Mouse (Mus musculus): ENCODE results near the gene Pkp3. TPM values are rescaled to one million over a fixed set of nuclear protein-coding genes. Genes with fewer than 3 reads are reported as not detected.

The Pkp3 gene
- total and polyA plus RNA-seq, 2 experiments from 2014 or later: not detected

DNA sequence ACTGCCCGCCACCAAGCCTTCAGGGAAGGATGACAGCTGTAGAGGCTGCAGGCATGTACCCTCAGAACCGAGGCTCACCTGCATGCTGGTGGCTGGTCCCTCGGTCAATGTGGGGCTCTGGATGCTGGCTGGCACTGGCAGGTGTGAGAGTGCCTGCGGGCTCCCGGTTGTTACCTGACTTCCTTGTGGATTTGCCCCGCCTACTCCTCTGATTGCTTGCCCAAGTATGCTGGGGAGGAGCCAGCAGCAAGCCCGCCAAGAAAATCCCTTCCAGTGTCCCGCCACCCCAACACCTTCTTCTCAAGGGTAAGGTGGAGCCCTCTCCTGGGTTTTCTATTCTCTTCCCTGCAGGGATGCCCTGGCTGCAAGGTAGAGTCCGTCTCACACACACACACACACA, 39.6 kb downstream of the Pkp3 start, which contains the start of gene Ano9:
Gene Ano9, minus strand, starts transcription at position 171 of the 400 bp plus-strand sequence.
- ATAC-seq (no peak), DNase-seq (no peak)
- Histone ChIP-seq H3K27ac (ENCODE audit: low read depth, low read length) (no peak within 1 kb of the TSS), H3K4me3 (ENCODE audit: low read depth, low read length) (no peak within 1 kb of the TSS), H3K36me3 (ENCODE audit: insufficient read depth) (no peaks in the 10 kb centered on the region), H3K9me3 (ENCODE audit: low read length) (no peaks in the 10 kb centered on the region), H3K4me1 (ENCODE audit: insufficient read depth) (no peaks in the 10 kb centered on the region), H3K9ac (no peak within 1 kb of the TSS), H3K4me2 (ENCODE audit: low read depth) (no peak within 1 kb of the TSS), H3K27me3 (ENCODE audit: insufficient read depth, low read length) (no peaks in the 10 kb centered on the region)
- no peak for TF ChIP-seq CTCF (IDR thresholded peaks at IDR 0.05; ENCODE audit: low read depth)
- WGBS: 11% methylated on average over 9 of the region's 9 CpGs

DNA sequence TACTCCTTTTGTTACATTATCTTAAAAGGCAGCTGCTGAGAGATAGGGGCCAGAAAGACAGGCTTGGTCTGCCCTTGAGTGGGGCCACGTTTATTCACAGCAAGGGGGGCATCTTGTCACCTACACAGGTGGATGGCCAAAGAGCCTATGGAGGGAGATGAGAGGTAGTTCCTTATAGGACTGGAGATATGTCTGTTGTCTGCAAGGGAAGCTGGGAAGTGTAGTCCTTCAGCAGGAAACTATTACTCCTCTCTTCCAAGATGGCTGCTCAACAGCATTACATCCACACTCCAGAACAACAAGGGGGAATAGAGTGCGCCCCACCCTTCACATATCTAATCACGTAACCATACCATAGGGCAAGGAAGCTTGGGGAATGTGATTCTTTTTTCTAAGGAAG, 41.5 kb downstream of the Pkp3 start:
- WGBS: 76% methylated on average over 3 of the region's 3 CpGs
- Histone ChIP-seq H3K27me3 (ENCODE audit: insufficient read depth, low read length) (no peaks in the 10 kb centered on the region), H3K4me2 (ENCODE audit: low read depth) (no peak overlapping the region), H3K4me3 (ENCODE audit: low read depth, low read length) (no peak overlapping the region), H3K9me3 (ENCODE audit: low read length) (no peaks in the 10 kb centered on the region), H3K36me3 (ENCODE audit: insufficient read depth) (no peaks in the 10 kb centered on the region), H3K4me1 (ENCODE audit: insufficient read depth) (no peaks in the 10 kb centered on the region), H3K27ac (ENCODE audit: low read depth, low read length) (no peak overlapping the region), H3K9ac (no peak overlapping the region)
- TF ChIP-seq CTCF (IDR thresholded peaks at IDR 0.05; ENCODE audit: low read depth): no peak
- ATAC-seq (no peak), DNase-seq (no peak)

DNA sequence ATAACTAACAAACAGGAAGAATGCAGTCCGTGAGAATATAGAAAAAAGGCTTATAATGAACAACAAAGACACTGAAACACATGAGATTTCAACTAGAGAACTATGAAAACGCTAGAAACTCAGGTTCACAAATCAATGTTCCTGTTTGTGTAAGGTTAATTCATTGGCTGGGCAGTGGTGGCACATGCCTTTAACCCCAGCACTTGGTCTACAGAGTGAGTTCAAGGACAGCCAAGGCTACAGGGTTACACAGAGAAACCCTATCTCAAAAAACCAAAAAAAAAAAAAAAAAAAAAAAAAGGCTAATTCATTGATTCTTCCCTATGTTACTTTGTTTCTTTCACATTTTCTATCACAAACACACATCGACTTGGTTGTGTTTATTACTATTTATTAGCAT, 42.6 kb downstream of the Pkp3 start:
- no peak for ATAC-seq
- Histone ChIP-seq H3K36me3 (ENCODE audit: insufficient read depth) (no peaks in the 10 kb centered on the region), H3K27me3 (ENCODE audit: insufficient read depth, low read length) (no peaks in the 10 kb centered on the region), H3K4me3 (ENCODE audit: low read depth, low read length) (no peak overlapping the region), H3K4me1 (ENCODE audit: insufficient read depth) (no peaks in the 10 kb centered on the region), H3K27ac (ENCODE audit: low read depth, low read length) (no peak overlapping the region), H3K9ac (no peak overlapping the region), H3K9me3 (ENCODE audit: low read length) (no peaks in the 10 kb centered on the region), H3K4me2 (ENCODE audit: low read depth) (no peak overlapping the region)
- WGBS: 89% methylated on average over 3 of the region's 3 CpGs
- no peak for DNase-seq
- no peak for TF ChIP-seq CTCF (IDR thresholded peaks at IDR 0.05; ENCODE audit: low read depth)

DNA sequence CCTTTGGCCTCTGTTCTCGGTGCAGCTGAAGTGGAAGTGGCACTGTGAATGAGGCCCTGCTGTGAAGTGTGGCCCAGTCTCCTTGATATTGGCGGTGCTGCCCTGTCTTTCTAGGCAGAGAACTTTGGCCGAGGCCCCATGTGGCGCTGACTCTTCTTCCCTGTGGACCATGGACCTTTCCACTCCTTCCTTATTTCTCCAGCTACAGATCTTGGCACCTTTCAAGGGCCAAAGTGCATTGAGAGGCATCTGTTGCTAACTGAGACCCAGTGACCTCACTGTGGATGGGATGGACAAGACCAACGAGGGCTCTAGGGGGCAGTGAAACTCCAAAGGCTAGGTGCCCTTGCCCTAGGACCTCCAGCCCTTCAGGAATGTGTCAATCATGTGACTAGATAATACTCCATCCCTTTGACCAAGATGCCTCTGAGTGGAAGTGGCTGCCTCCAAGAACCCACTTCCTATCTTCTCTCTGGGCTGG, 43.1 kb downstream of the Pkp3 start:
- TF ChIP-seq CTCF (IDR thresholded peaks at IDR 0.05; ENCODE audit: low read depth): no peak
- Histone ChIP-seq H3K27ac (ENCODE audit: low read depth, low read length) (no peak overlapping the region), H3K4me3 (ENCODE audit: low read depth, low read length) (no peak overlapping the region), H3K27me3 (ENCODE audit: insufficient read depth, low read length) (no peaks in the 10 kb centered on the region), H3K36me3 (ENCODE audit: insufficient read depth) (no peaks in the 10 kb centered on the region), H3K4me1 (ENCODE audit: insufficient read depth) (no peaks in the 10 kb centered on the region), H3K9me3 (ENCODE audit: low read length) (no peaks in the 10 kb centered on the region), H3K9ac (no peak overlapping the region), H3K4me2 (ENCODE audit: low read depth) (no peak overlapping the region)
- ATAC-seq (no peak), DNase-seq (no peak)
- WGBS: 77% methylated on average over 5 of the region's 5 CpGs

DNA sequence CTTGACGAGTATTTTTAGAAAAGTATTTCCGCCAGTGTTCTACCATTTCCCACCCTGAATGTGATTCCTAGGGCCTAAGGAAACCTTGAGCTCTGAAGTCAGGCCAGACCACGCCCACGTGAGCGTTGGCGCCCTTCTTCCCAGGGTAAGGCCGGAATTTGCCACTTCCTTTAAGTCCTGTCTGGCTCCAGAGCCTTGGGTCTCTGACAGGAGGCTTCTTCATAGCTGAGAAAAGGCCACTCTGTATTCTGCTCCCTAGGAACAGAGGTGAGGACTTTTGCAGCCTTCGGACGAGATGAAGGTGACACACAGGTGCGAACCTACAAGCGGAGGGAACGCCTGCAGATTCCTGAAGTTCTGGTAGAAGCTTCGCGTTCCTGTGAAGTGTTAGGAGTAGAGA, 44.2 kb downstream of the Pkp3 start, which contains the start of gene Ptdss2:
Gene Ptdss2, plus strand, starts transcription at position 138 of the 400 bp plus-strand sequence.
- Histone ChIP-seq H3K4me1 (ENCODE audit: insufficient read depth) (no peaks in the 10 kb centered on the region), H3K4me2 (ENCODE audit: low read depth) (peak within 1 kb of the TSS; percentile 67), H3K36me3 (ENCODE audit: insufficient read depth) (no peaks in the 10 kb centered on the region), H3K4me3 (ENCODE audit: low read depth, low read length) (peak within 1 kb of the TSS; percentile 42), H3K9me3 (ENCODE audit: low read length) (no peaks in the 10 kb centered on the region), H3K27me3 (ENCODE audit: insufficient read depth, low read length) (no peaks in the 10 kb centered on the region), H3K27ac (ENCODE audit: low read depth, low read length) (0 out of 2 replicates have a peak within 1 kb of the TSS, but pooled peaks have one; percentile 57), H3K9ac (peak within 1 kb of the TSS; percentile 57)
- ATAC-seq (no peak), DNase-seq (no peak)
- no peak for TF ChIP-seq CTCF (IDR thresholded peaks at IDR 0.05; ENCODE audit: low read depth)
- 57% methylated on average over 14 of the region's 14 CpGs for WGBS

DNA sequence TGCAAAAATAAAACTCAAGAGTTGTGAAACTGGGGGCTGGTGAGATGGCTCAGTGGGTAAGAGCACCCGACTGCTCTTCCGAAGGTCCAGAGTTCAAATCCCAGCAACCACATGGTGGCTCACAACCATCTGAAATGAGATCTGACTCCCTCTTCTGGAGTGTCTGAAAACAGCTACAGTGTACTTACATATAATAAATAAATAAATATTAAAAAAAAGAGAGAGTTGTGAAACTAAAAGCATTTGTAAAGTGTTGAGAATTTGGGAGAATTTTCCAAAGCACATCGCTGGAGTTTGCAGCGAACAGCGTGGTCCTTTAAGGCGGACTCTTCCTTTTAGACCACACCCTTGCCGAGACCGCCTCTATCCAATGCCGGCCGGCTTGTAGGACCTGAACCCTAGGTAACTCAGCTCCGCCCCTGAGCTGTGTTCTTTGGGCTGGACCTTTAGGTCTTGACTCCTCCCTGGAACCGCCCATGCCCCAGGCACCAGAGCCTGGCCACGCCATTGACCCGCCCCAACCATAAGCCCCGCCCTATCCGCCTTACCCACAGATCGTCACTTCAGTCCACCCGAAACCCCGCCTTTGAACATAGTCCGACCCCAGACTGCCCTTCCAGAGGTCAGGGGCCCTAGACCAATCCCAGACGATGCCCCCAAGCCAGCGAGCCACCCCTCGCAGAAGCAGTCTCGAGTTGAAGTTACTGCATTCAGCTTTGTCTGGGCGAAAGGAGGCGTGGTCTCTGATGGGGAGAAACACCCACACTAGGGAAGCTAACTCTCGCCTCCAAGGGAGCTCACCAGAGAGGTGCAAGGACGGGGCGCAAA, 44.9 kb downstream of the Pkp3 start:
- Histone ChIP-seq H3K4me3 (ENCODE audit: low read depth, low read length) (peak overlapping the region; percentile 42), H3K9ac (peak overlapping the region; percentile 57), H3K27me3 (ENCODE audit: insufficient read depth, low read length) (no peaks in the 10 kb centered on the region), H3K9me3 (ENCODE audit: low read length) (no peaks in the 10 kb centered on the region), H3K36me3 (ENCODE audit: insufficient read depth) (no peaks in the 10 kb centered on the region), H3K27ac (ENCODE audit: low read depth, low read length) (0 out of 2 replicates have a peak overlapping the region, but pooled peaks have one; percentile 57), H3K4me2 (ENCODE audit: low read depth) (peak overlapping the region; percentile 67), H3K4me1 (ENCODE audit: insufficient read depth) (no peaks in the 10 kb centered on the region)
- ATAC-seq (peak; percentile 93), DNase-seq (peak; percentile 86)
- no peak for TF ChIP-seq CTCF (IDR thresholded peaks at IDR 0.05; ENCODE audit: low read depth)
- WGBS: 3% methylated on average over 29 of the region's 29 CpGs

DNA sequence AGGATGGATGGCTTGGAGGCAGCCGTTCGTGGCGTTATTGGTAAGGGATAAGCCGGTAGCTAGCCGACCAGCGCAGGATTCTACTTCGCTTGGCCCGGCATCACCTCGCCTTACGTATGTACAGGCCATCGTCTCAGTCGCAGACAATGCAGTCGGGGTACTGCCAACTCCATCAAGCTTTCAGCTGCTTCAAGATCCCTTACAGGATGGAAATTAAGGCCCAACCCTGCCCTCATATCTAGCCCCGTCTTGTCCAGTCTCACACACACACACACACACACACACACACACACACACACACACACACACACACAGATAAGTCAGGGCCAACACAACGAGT, 45.5 kb downstream of the Pkp3 start:
- H3K9ac ChIP-seq: peak overlapping the region; percentile 57
- 2% methylated on average over 15 of the region's 15 CpGs for WGBS
- H3K9me3 ChIP-seq (ENCODE audit: low read length): no peaks in the 10 kb centered on the region
- peak overlapping the region; percentile 67 for H3K4me2 ChIP-seq (ENCODE audit: low read depth)
- H3K36me3 ChIP-seq (ENCODE audit: insufficient read depth): no peaks in the 10 kb centered on the region
- ATAC-seq (no peak), DNase-seq (no peak)
- TF ChIP-seq CTCF (IDR thresholded peaks at IDR 0.05; ENCODE audit: low read depth): no peak
- H3K4me1 ChIP-seq (ENCODE audit: insufficient read depth): no peaks in the 10 kb centered on the region
- no peaks in the 10 kb centered on the region for H3K27me3 ChIP-seq (ENCODE audit: insufficient read depth, low read length)
- peak overlapping the region; percentile 42 for H3K4me3 ChIP-seq (ENCODE audit: low read depth, low read length)
- H3K27ac ChIP-seq (ENCODE audit: low read depth, low read length): 0 out of 2 replicates have a peak overlapping the region, but pooled peaks have one; percentile 57
